Mouse (Mus musculus) ES-E14 (cell line): ENCODE results near the gene Ttyh2.

ENCODE experiments used
- HCFC1 ChIP-seq: IDR thresholded peaks from 2 replicates; pipeline ENCODE4 v1.6.1; 2012; ENCODE audit warnings: low read length, inconsistent platforms, borderline replicate concordance; ENCODE audit not compliant: insufficient read depth
- ZNF384 ChIP-seq: IDR thresholded peaks from 2 replicates; pipeline ENCODE4 v1.6.1; 2012; ENCODE audit warnings: low read depth, low read length, inconsistent platforms

GRCm38 (mm10) chr11:114666786-114667185 is 8.4 kb upstream of the Ttyh2 start:
- TF ChIP-seq ZNF384: no peak
- no peak for TF ChIP-seq HCFC1
